Mouse (Mus musculus) spleen, postnatal 0 days (tissue): ENCODE results near the gene Pkdcc. TPM values are rescaled to one million over a fixed set of nuclear protein-coding genes. Genes with fewer than 3 reads are reported as not detected.

Source experiments
- polyA plus RNA-seq: library from polyadenylated mRNA; unstranded; fragments of >200 nt; fragmentation: Nextera tagmentation; extraction: Ambion mirVana; gene quantifications from 2 replicates; pipeline ENCODE4 v1.2.1, GENCODE M21; 2015

Pkdcc gene
- polyA plus RNA-seq = 6.2 and 8.5 TPM in 2 replicates

DNA sequence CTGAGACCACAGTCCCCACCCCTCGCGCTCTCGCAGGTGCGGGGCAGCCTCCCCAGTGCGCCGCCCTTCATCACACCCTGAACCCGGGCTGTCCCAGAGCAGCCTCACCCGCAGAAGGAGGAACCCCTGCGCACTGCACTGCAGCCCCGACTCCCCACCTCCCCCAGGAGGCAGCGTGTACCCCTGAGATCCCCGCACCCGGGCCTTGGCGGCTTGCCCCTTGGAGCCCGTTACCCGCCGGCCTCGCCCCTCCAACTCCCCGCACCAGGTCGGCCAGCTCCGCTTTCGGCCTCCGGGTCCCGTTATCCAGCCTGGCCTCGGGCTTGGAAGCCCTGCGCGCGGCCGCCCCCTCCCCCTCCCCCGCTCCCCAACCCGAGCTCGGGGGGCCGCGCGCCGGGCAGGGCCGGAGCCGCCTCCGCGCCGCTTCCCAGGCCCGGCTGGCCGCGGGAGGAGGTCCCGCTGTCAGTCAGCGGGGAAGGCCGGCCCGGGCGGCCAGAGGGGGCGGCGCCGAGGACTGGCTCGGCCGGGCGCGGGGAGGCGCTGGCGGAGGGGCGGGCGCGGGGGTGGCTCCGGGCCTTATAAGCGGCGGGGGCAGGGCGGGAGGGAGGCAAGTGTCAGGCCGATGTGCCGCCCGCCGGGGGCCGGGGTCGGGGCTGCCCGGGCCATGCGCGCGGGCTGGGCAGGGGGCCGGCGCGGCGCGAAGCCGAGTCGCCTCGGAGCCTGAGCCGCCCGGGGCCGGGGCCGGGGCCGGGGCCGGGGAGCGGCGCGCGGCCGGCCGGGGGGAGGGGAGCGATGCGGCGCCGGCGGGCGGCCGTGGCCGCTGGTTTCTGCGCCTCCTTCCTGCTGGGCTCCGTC, at the start of gene Pkdcc:
Pkdcc (plus strand) TSS at position 619 of the 855 bp plus-strand sequence.

Other genes starting within 250 kb of the Pkdcc start
- gene Eml4, start 135.6 kb downstream of the Pkdcc start, polyA plus RNA-seq = 7.5 and 10.9 TPM in 2 replicates